Mouse (Mus musculus): ENCODE measurements around the gene Ralgps1. TPM values are rescaled to one million over a fixed set of nuclear protein-coding genes. Genes with fewer than 3 reads are reported as not detected.

The Ralgps1 gene
- polyA plus RNA-seq, 1 experiment from 2014 or later, result 5.0 TPM

GRCm38 (mm10) chr2:33357250-33357838, 13.9 kb downstream of the Ralgps1 start:
- WGBS, result 88% methylated on average over 7 of the region's 7 CpGs
- H3K9ac ChIP-seq (ENCODE audit: low read length), result no peak overlapping the region
- DNase-seq (ENCODE audit: low spot score), result no peak

GRCm38 (mm10) chr2:33355558-33355957, 15.7 kb downstream of the Ralgps1 start:
- H3K36me3 ChIP-seq (ENCODE audit: control insufficient read depth, insufficient read depth, low read length), result no peaks in the 10 kb centered on the region
- H3K4me1 ChIP-seq (ENCODE audit: control insufficient read depth, insufficient read depth, low read length), result no peaks in the 10 kb centered on the region
- H3K4me2 ChIP-seq (ENCODE audit: low read depth, severe bottlenecking), result no peak overlapping the region
- no peaks in the 10 kb centered on the region for H3K27me3 ChIP-seq (ENCODE audit: control insufficient read depth, insufficient read depth, low read length)
- DNase-seq (ENCODE audit: low spot score), result no peak
- WGBS, result 93% methylated on average over 6 of the region's 6 CpGs
- no peak overlapping the region for H3K9ac ChIP-seq (ENCODE audit: low read length)
- ATAC-seq (ENCODE audit: insufficient number of reproducible peaks, low FRiP score, low TSS enrichment, low read depth), result no peak
- H3K9me3 ChIP-seq (ENCODE audit: control insufficient read depth, low read length), result no peaks in the 10 kb centered on the region
- no peak overlapping the region for H3K4me3 ChIP-seq (ENCODE audit: low read depth, low read length)
- H3K27ac ChIP-seq (replicated peaks; ENCODE audit: low read depth, low read length), result no peak overlapping the region

More at GRCm38 (mm10) chr2:33357250-33357838, 13.9 kb downstream of the Ralgps1 start:
- H3K9me3 ChIP-seq (ENCODE audit: control insufficient read depth, low read length), result no peaks in the 10 kb centered on the region
- no peak for ATAC-seq (ENCODE audit: insufficient number of reproducible peaks, low FRiP score, low TSS enrichment, low read depth)
- no peak overlapping the region for H3K27ac ChIP-seq (replicated peaks; ENCODE audit: low read depth, low read length)
- no peak overlapping the region for H3K4me3 ChIP-seq (ENCODE audit: low read depth, low read length)
- no peaks in the 10 kb centered on the region for H3K4me1 ChIP-seq (ENCODE audit: control insufficient read depth, insufficient read depth, low read length)
- no peaks in the 10 kb centered on the region for H3K36me3 ChIP-seq (ENCODE audit: control insufficient read depth, insufficient read depth, low read length)
- no peaks in the 10 kb centered on the region for H3K27me3 ChIP-seq (ENCODE audit: control insufficient read depth, insufficient read depth, low read length)
- H3K4me2 ChIP-seq (ENCODE audit: low read depth, severe bottlenecking), result no peak overlapping the region

- 74% methylated on average over 5 of the region's 5 CpGs for WGBS
- no peaks in the 10 kb centered on the region for H3K36me3 ChIP-seq (ENCODE audit: control insufficient read depth, insufficient read depth, low read length)
- H3K4me1 ChIP-seq (ENCODE audit: control insufficient read depth, insufficient read depth, low read length), result no peaks in the 10 kb centered on the region
These were observed 17.9 kb downstream of the Ralgps1 start for GRCm38 (mm10) chr2:33353432-33353831.

GRCm38 (mm10) chr2:33351449-33351848, 19.8 kb downstream of the Ralgps1 start:
- H3K36me3 ChIP-seq (ENCODE audit: control insufficient read depth, insufficient read depth, low read length), result no peaks in the 10 kb centered on the region
- no peaks in the 10 kb centered on the region for H3K9me3 ChIP-seq (ENCODE audit: control insufficient read depth, low read length)
- 85% methylated on average over 3 of the region's 3 CpGs for WGBS

More at GRCm38 (mm10) chr2:33353432-33353831, 17.9 kb downstream of the Ralgps1 start:
- ATAC-seq (ENCODE audit: insufficient number of reproducible peaks, low FRiP score, low TSS enrichment, low read depth), result no peak
- no peak overlapping the region for H3K4me2 ChIP-seq (ENCODE audit: low read depth, severe bottlenecking)
- H3K27ac ChIP-seq (replicated peaks; ENCODE audit: low read depth, low read length), result no peak overlapping the region
- no peak overlapping the region for H3K9ac ChIP-seq (ENCODE audit: low read length)
- H3K4me3 ChIP-seq (ENCODE audit: low read depth, low read length), result no peak overlapping the region
- DNase-seq (ENCODE audit: low spot score), result no peak
- H3K27me3 ChIP-seq (ENCODE audit: control insufficient read depth, insufficient read depth, low read length), result no peaks in the 10 kb centered on the region
- no peaks in the 10 kb centered on the region for H3K9me3 ChIP-seq (ENCODE audit: control insufficient read depth, low read length)

GRCm38 (mm10) chr2:33350921-33351320, 20.4 kb downstream of the Ralgps1 start:
- no peak for ATAC-seq (ENCODE audit: insufficient number of reproducible peaks, low FRiP score, low TSS enrichment, low read depth)
- no peak overlapping the region for H3K9ac ChIP-seq (ENCODE audit: low read length)

More at GRCm38 (mm10) chr2:33351449-33351848, 19.8 kb downstream of the Ralgps1 start:
- DNase-seq (ENCODE audit: low spot score) (no peak), ATAC-seq (ENCODE audit: insufficient number of reproducible peaks, low FRiP score, low TSS enrichment, low read depth) (no peak)
- Histone ChIP-seq H3K4me2 (ENCODE audit: low read depth, severe bottlenecking) (no peak overlapping the region), H3K27ac (replicated peaks; ENCODE audit: low read depth, low read length) (no peak overlapping the region), H3K4me1 (ENCODE audit: control insufficient read depth, insufficient read depth, low read length) (no peaks in the 10 kb centered on the region), H3K9ac (ENCODE audit: low read length) (no peak overlapping the region), H3K27me3 (ENCODE audit: control insufficient read depth, insufficient read depth, low read length) (no peaks in the 10 kb centered on the region), H3K4me3 (ENCODE audit: low read depth, low read length) (no peak overlapping the region)

GRCm38 (mm10) chr2:33349581-33349980, 21.7 kb downstream of the Ralgps1 start:
- Histone ChIP-seq H3K36me3 (ENCODE audit: control insufficient read depth, insufficient read depth, low read length) (no peaks in the 10 kb centered on the region), H3K4me3 (ENCODE audit: low read depth, low read length) (no peak overlapping the region), H3K4me1 (ENCODE audit: control insufficient read depth, insufficient read depth, low read length) (no peaks in the 10 kb centered on the region), H3K4me2 (ENCODE audit: low read depth, severe bottlenecking) (no peak overlapping the region), H3K27ac (replicated peaks; ENCODE audit: low read depth, low read length) (no peak overlapping the region), H3K9me3 (ENCODE audit: control insufficient read depth, low read length) (no peaks in the 10 kb centered on the region), H3K27me3 (ENCODE audit: control insufficient read depth, insufficient read depth, low read length) (no peaks in the 10 kb centered on the region), H3K9ac (ENCODE audit: low read length) (no peak overlapping the region)
- DNase-seq (ENCODE audit: low spot score) (no peak), ATAC-seq (ENCODE audit: insufficient number of reproducible peaks, low FRiP score, low TSS enrichment, low read depth) (no peak)
- 34% methylated on average over 2 of the region's 2 CpGs for WGBS

More at GRCm38 (mm10) chr2:33350921-33351320, 20.4 kb downstream of the Ralgps1 start:
- H3K36me3 ChIP-seq (ENCODE audit: control insufficient read depth, insufficient read depth, low read length), result no peaks in the 10 kb centered on the region
- 71% methylated on average over 6 of the region's 6 CpGs for WGBS
- no peaks in the 10 kb centered on the region for H3K9me3 ChIP-seq (ENCODE audit: control insufficient read depth, low read length)
- DNase-seq (ENCODE audit: low spot score), result no peak
- no peaks in the 10 kb centered on the region for H3K4me1 ChIP-seq (ENCODE audit: control insufficient read depth, insufficient read depth, low read length)
- no peak overlapping the region for H3K4me3 ChIP-seq (ENCODE audit: low read depth, low read length)
- no peak overlapping the region for H3K27ac ChIP-seq (replicated peaks; ENCODE audit: low read depth, low read length)
- no peak overlapping the region for H3K4me2 ChIP-seq (ENCODE audit: low read depth, severe bottlenecking)
- H3K27me3 ChIP-seq (ENCODE audit: control insufficient read depth, insufficient read depth, low read length), result no peaks in the 10 kb centered on the region

- no peak overlapping the region for H3K4me3 ChIP-seq (ENCODE audit: low read depth, low read length)
- no peaks in the 10 kb centered on the region for H3K9me3 ChIP-seq (ENCODE audit: control insufficient read depth, low read length)
- ATAC-seq (ENCODE audit: insufficient number of reproducible peaks, low FRiP score, low TSS enrichment, low read depth), result no peak
- H3K27ac ChIP-seq (replicated peaks; ENCODE audit: low read depth, low read length), result no peak overlapping the region
- H3K27me3 ChIP-seq (ENCODE audit: control insufficient read depth, insufficient read depth, low read length), result no peaks in the 10 kb centered on the region
- DNase-seq (ENCODE audit: low spot score), result peak; percentile 84
- 39% methylated on average over 2 of the region's 2 CpGs for WGBS
- no peaks in the 10 kb centered on the region for H3K4me1 ChIP-seq (ENCODE audit: control insufficient read depth, insufficient read depth, low read length)
- H3K9ac ChIP-seq (ENCODE audit: low read length), result no peak overlapping the region
- no peak overlapping the region for H3K4me2 ChIP-seq (ENCODE audit: low read depth, severe bottlenecking)
- no peaks in the 10 kb centered on the region for H3K36me3 ChIP-seq (ENCODE audit: control insufficient read depth, insufficient read depth, low read length)
These were observed 22.2 kb downstream of the Ralgps1 start for GRCm38 (mm10) chr2:33349081-33349480.

GRCm38 (mm10) chr2:33348260-33348659, 23.0 kb downstream of the Ralgps1 start:
- Histone ChIP-seq H3K27ac (replicated peaks; ENCODE audit: low read depth, low read length) (no peak overlapping the region), H3K27me3 (ENCODE audit: control insufficient read depth, insufficient read depth, low read length) (no peaks in the 10 kb centered on the region), H3K9ac (ENCODE audit: low read length) (no peak overlapping the region), H3K4me1 (ENCODE audit: control insufficient read depth, insufficient read depth, low read length) (no peaks in the 10 kb centered on the region), H3K4me2 (ENCODE audit: low read depth, severe bottlenecking) (no peak overlapping the region), H3K9me3 (ENCODE audit: control insufficient read depth, low read length) (no peaks in the 10 kb centered on the region), H3K36me3 (ENCODE audit: control insufficient read depth, insufficient read depth, low read length) (no peaks in the 10 kb centered on the region), H3K4me3 (ENCODE audit: low read depth, low read length) (no peak overlapping the region)
- DNase-seq (ENCODE audit: low spot score), result no peak
- no peak for ATAC-seq (ENCODE audit: insufficient number of reproducible peaks, low FRiP score, low TSS enrichment, low read depth)
- 89% methylated on average over 3 of the region's 3 CpGs for WGBS

GRCm38 (mm10) chr2:33347607-33348006, 23.7 kb downstream of the Ralgps1 start:
- no peak overlapping the region for H3K9ac ChIP-seq (ENCODE audit: low read length)
- no peak overlapping the region for H3K27ac ChIP-seq (replicated peaks; ENCODE audit: low read depth, low read length)
- DNase-seq (ENCODE audit: low spot score), result peak; percentile 78

More at GRCm38 (mm10) chr2:33347607-33348006, 23.7 kb downstream of the Ralgps1 start:
- no peak for ATAC-seq (ENCODE audit: insufficient number of reproducible peaks, low FRiP score, low TSS enrichment, low read depth)
- Histone ChIP-seq H3K36me3 (ENCODE audit: control insufficient read depth, insufficient read depth, low read length) (no peaks in the 10 kb centered on the region), H3K4me2 (ENCODE audit: low read depth, severe bottlenecking) (no peak overlapping the region), H3K9me3 (ENCODE audit: control insufficient read depth, low read length) (no peaks in the 10 kb centered on the region), H3K27me3 (ENCODE audit: control insufficient read depth, insufficient read depth, low read length) (no peaks in the 10 kb centered on the region), H3K4me3 (ENCODE audit: low read depth, low read length) (no peak overlapping the region), H3K4me1 (ENCODE audit: control insufficient read depth, insufficient read depth, low read length) (no peaks in the 10 kb centered on the region)
- 30% methylated on average over 3 of the region's 3 CpGs for WGBS
